Mouse (Mus musculus) CH12.LX (cell line): ENCODE measurements around the gene Foxa2. TPM values are rescaled to one million over a fixed set of nuclear protein-coding genes. Genes with fewer than 3 reads are reported as not detected.

Experiments used
- DNase-seq: peaks from one replicate; pipeline ENCODE4 v3.0.0-alpha.2; 2013; ENCODE audit errors: extremely low read depth
- H3K27ac ChIP-seq: 2 replicates; pipeline ENCODE4 v1.5.1; 2012; ENCODE audit warnings: low read depth, mild to moderate bottlenecking, control low read depth, moderate library complexity; ENCODE audit not compliant: insufficient read depth
- H3K27me3 ChIP-seq: replicated peaks from 2 replicates; pipeline ENCODE3; 2012; ENCODE audit warnings: inconsistent platforms
- H3K36me3 ChIP-seq, 2 experiments: replicated peaks in 1 of 2; 2 replicates each; pipeline versions ENCODE3 to v1.6.1; 2012; ENCODE audit warnings: inconsistent platforms in 1 of 2, low read length in 1 of 2, mild to moderate bottlenecking in 1 of 2, mixed read lengths in 1 of 2, moderate library complexity in 1 of 2; ENCODE audit not compliant: control insufficient read depth in 1 of 2, insufficient read depth in 1 of 2
- H3K4me1 ChIP-seq, 2 experiments: 2 replicates each; pipeline ENCODE4 v1.6.1; 2012; ENCODE audit warnings: inconsistent platforms in 1 of 2, moderate library complexity in 1 of 2; ENCODE audit not compliant: insufficient read depth in 2 of 2, control insufficient read depth in 1 of 2
- H3K4me2 ChIP-seq: 2 replicates; pipeline ENCODE4 v1.6.1; 2012; ENCODE audit warnings: low read depth, mild to moderate bottlenecking, control low read depth; ENCODE audit not compliant: poor library complexity, insufficient read depth, severe bottlenecking
- H3K4me3 ChIP-seq, 3 experiments: fragments of 150-350 bp in 1 of 3; sonication (generic) in 1 of 3; replicated peaks in 1 of 3; 2 replicates each; pipeline versions ENCODE3 to v1.5.1; 2011 to 2012; ENCODE audit warnings: low read depth in 2 of 3, low read length in 2 of 3, mild to moderate bottlenecking in 2 of 3, moderate library complexity in 2 of 3, control low read depth in 1 of 3, improper control_type of control experiment in 1 of 3, inconsistent platforms in 1 of 3, mixed read lengths in 1 of 3; ENCODE audit not compliant: poor library complexity in 1 of 3
- H3K79me2 ChIP-seq: replicated peaks from 2 replicates; pipeline ENCODE4 v1.6.1; 2012; ENCODE audit warnings: mild to moderate bottlenecking, moderate library complexity; ENCODE audit not compliant: control insufficient read depth, poor library complexity, insufficient read depth, severe bottlenecking; ENCODE audit errors: extremely low read depth
- H3K9ac ChIP-seq: 2 replicates; pipeline ENCODE4 v1.6.1; 2012; ENCODE audit warnings: low read depth, mild to moderate bottlenecking, control low read depth, moderate library complexity; ENCODE audit not compliant: insufficient read depth
- H3K9me3 ChIP-seq: replicated peaks from 2 replicates; pipeline ENCODE3; 2012; ENCODE audit warnings: low read length, inconsistent platforms, mixed read lengths
- CHD1 ChIP-seq: IDR thresholded peaks from 2 replicates; pipeline ENCODE4 v1.6.1; 2012; ENCODE audit warnings: low read depth, low read length, improper control_type of control experiment, inconsistent platforms
- CTCF ChIP-seq, 2 experiments: IDR thresholded peaks in 1 of 2; conservative IDR thresholded peaks in 1 of 2; 2 replicates each; pipeline ENCODE4 v1.5.1; 2011 to 2012; ENCODE audit warnings: low read depth in 2 of 2, low read length in 2 of 2, improper control_type of control experiment in 1 of 2, inconsistent platforms in 1 of 2, mild to moderate bottlenecking in 1 of 2, moderate library complexity in 1 of 2
- EP300 ChIP-seq: IDR thresholded peaks from 2 replicates; pipeline ENCODE4 v1.6.1; 2011; ENCODE audit warnings: low read length, improper control_type of control experiment
- HCFC1 ChIP-seq: IDR thresholded peaks from 2 replicates; pipeline ENCODE4 v1.6.1; 2012; ENCODE audit warnings: low read depth, mild to moderate bottlenecking, inconsistent platforms, low read length, improper control_type of control experiment
- JUN ChIP-seq: IDR thresholded peaks from 2 replicates; pipeline ENCODE4 v1.6.1; 2011; ENCODE audit warnings: low read depth, mild to moderate bottlenecking, low read length, improper control_type of control experiment, moderate library complexity; ENCODE audit not compliant: insufficient read depth
- MEF2A ChIP-seq: IDR thresholded peaks from 2 replicates; pipeline ENCODE4 v1.6.1; 2014; ENCODE audit warnings: low read depth, mild to moderate bottlenecking, inconsistent platforms, low read length, improper control_type of control experiment, borderline replicate concordance
- MXI1 ChIP-seq: IDR thresholded peaks from 2 replicates; pipeline ENCODE4 v1.6.1; 2011; ENCODE audit warnings: mild to moderate bottlenecking, low read depth, low read length, improper control_type of control experiment
- NELFE ChIP-seq: IDR thresholded peaks from 2 replicates; pipeline ENCODE4 v1.6.1; 2011; ENCODE audit warnings: low read depth, low read length, improper control_type of control experiment
- PAX5 ChIP-seq: IDR thresholded peaks from 2 replicates; pipeline ENCODE4 v1.6.1; 2012; ENCODE audit warnings: low read length, inconsistent platforms, mixed read lengths
- POLR2A ChIP-seq: IDR thresholded peaks from 2 replicates; pipeline ENCODE4 v1.6.1; 2011; ENCODE audit warnings: low read depth, mild to moderate bottlenecking, improper control_type of control experiment, low read length
- RAD21 ChIP-seq: IDR thresholded peaks from 2 replicates; pipeline ENCODE4 v1.6.1; 2011; ENCODE audit warnings: low read depth, mild to moderate bottlenecking, low read length, improper control_type of control experiment, moderate library complexity
- TBP ChIP-seq: conservative IDR thresholded peaks from 2 replicates; pipeline ENCODE4 v1.6.1; 2011; ENCODE audit warnings: low read depth, low read length, improper control_type of control experiment
- ZKSCAN1 ChIP-seq: IDR thresholded peaks from 2 replicates; pipeline ENCODE4 v1.6.1; 2012; ENCODE audit warnings: low read depth, inconsistent platforms, low read length, improper control_type of control experiment, borderline replicate concordance
- ZMIZ1 ChIP-seq: IDR thresholded peaks from 2 replicates; pipeline ENCODE4 v1.6.1; 2012; ENCODE audit warnings: low read depth, mild to moderate bottlenecking, inconsistent platforms, low read length, improper control_type of control experiment
- ZNF384 ChIP-seq: IDR thresholded peaks from 2 replicates; pipeline ENCODE4 v1.6.1; 2012; ENCODE audit warnings: low read depth, low read length, improper control_type of control experiment, inconsistent platforms
- dilution Hi-C: fragments of 300-500 bp; cut with MboI; formaldehyde crosslinking; loops from 2 replicates; pipeline ENCODE4 v1.14.3; 2020; ENCODE audit warnings: low sequenced_read_pairs; ENCODE audit not compliant: extremely low pct_unique_long_range_greater_than_20kb, extremely low pct_ligation_motif_present
- in situ Hi-C: fragments of 300-500 bp; cut with MboI; formaldehyde crosslinking; loops from 3 replicates; pipeline ENCODE4 v1.14.3; 2019; ENCODE audit warnings: low sequenced_read_pairs, low pct_ligation_motif_present, low pct_unique_long_range_greater_than_20kb, mixed read lengths
- polyA plus RNA-seq: library from polyadenylated mRNA; unstranded; fragments of >175 nt; gene quantifications from 2 replicates; pipeline ENCODE4 v1.2.1, GENCODE M21; 2012; ENCODE audit warnings: low read depth; ENCODE audit not compliant: insufficient read length
- total RNA-seq, 2 experiments: library from RNA; depleted of rRNA; stranded (reverse); fragments of 300-350 nt in 1 of 2; fragments of >200 nt in 1 of 2; gene quantifications; 2 replicates each; pipeline ENCODE4 v1.2.3; 2012 to 2014

Gene Foxa2
- total and polyA plus RNA-seq, 3 experiments, result not detected

- dilution Hi-C loops, result no loop called here
- in situ Hi-C loops, result no loop called here
- TF ChIP-seq ZNF384 (no peak), POLR2A (no peak), PAX5 (no peak), MXI1 (no peak), CHD1 (no peak), EP300 (no peak), JUN (no peak), ZKSCAN1 (no peak), NELFE (no peak), ZMIZ1 (no peak), CTCF (conservative IDR thresholded peaks at IDR 0.05 in 1 of 2, IDR thresholded peaks at IDR 0.05 in 1 of 2; ENCODE audit: low read depth in 2 of 2, low read length in 2 of 2) (no peak), MEF2A (no peak), HCFC1 (no peak), TBP (no peak), RAD21 (no peak)
- no peak overlapping the region for H3K9ac ChIP-seq
- H3K27ac ChIP-seq, result no peak overlapping the region
- H3K36me3 ChIP-seq, result no peaks in the 10 kb centered on the region
- peaks cover 10% of the 10 kb centered on the region for H3K27me3 ChIP-seq
- no peak overlapping the region for H3K4me2 ChIP-seq
- H3K4me3 ChIP-seq, result no peak overlapping the region
- no peak for DNase-seq
- H3K79me2 ChIP-seq, result no peaks in the 10 kb centered on the region
- H3K9me3 ChIP-seq, result no peaks in the 10 kb centered on the region
- H3K4me1 ChIP-seq, result no peaks in the 10 kb centered on the region; a peak in 1 of 4 replicates
Observed at GRCm38 (mm10) chr2:147993821-147994220, 52.9 kb downstream of the Foxa2 start.

- dilution Hi-C loops, result no loop called here
- in situ Hi-C loops, result no loop called here
- H3K27ac ChIP-seq, result no peak overlapping the region
- H3K4me2 ChIP-seq, result no peak overlapping the region
- H3K9ac ChIP-seq, result no peak overlapping the region
- no peak for DNase-seq
- no peaks in the 10 kb centered on the region for H3K9me3 ChIP-seq
- no peaks in the 10 kb centered on the region for H3K36me3 ChIP-seq
- no peaks in the 10 kb centered on the region for H3K79me2 ChIP-seq
- H3K4me1 ChIP-seq, result no peaks in the 10 kb centered on the region; a peak in 1 of 4 replicates
- no peak for TF ChIP-seq JUN
- H3K27me3 ChIP-seq, result peaks cover 10% of the 10 kb centered on the region
- no peak overlapping the region for H3K4me3 ChIP-seq
Observed at GRCm38 (mm10) chr2:147992935-147993679, 53.7 kb downstream of the Foxa2 start.
